Mouse (Mus musculus) midbrain, embryonic 13.5 days (tissue): ENCODE data around the gene Fchsd2. TPM values are rescaled to one million over a fixed set of nuclear protein-coding genes. Genes with fewer than 3 reads are reported as not detected.

Experiments
- ATAC-seq: fragments of 200-750 bp; cut with Nextera tagmentation; 2 replicates; pipeline ENCODE4 v1.8.0; 2017; ENCODE audit warnings: mild to moderate bottlenecking, moderate TSS enrichment, moderate library complexity
- H3K27ac ChIP-seq: fragments of 300-500 bp; sonication (generic); 2 replicates; pipeline ENCODE4 v1.5.1; 2015; ENCODE audit warnings: inconsistent platforms, mild to moderate bottlenecking, moderate library complexity
- H3K27me3 ChIP-seq: fragments of 300-500 bp; sonication (generic); 2 replicates; pipeline ENCODE4 v1.6.1; 2015; ENCODE audit warnings: mild to moderate bottlenecking, inconsistent platforms
- H3K36me3 ChIP-seq: fragments of 300-500 bp; sonication (generic); 2 replicates; pipeline ENCODE4 v1.6.1; 2015; ENCODE audit warnings: mild to moderate bottlenecking, inconsistent platforms
- H3K4me1 ChIP-seq: fragments of 300-500 bp; sonication (generic); replicated peaks from 2 replicates; pipeline ENCODE4 v1.6.1; 2015; ENCODE audit warnings: inconsistent platforms
- H3K4me2 ChIP-seq: fragments of 300-500 bp; sonication (generic); replicated peaks from 2 replicates; pipeline ENCODE4 v1.6.1; 2015; ENCODE audit warnings: moderate library complexity, mild to moderate bottlenecking, inconsistent platforms
- H3K4me3 ChIP-seq: fragments of 300-500 bp; sonication (generic); replicated peaks from 2 replicates; pipeline ENCODE4 v1.5.1; 2015; ENCODE audit warnings: mild to moderate bottlenecking, inconsistent platforms
- H3K9ac ChIP-seq: fragments of 300-500 bp; sonication (generic); replicated peaks from 2 replicates; pipeline ENCODE4 v1.6.1; 2015; ENCODE audit warnings: mild to moderate bottlenecking, inconsistent platforms
- H3K9me3 ChIP-seq: fragments of 300-500 bp; sonication (generic); 2 replicates; pipeline ENCODE4 v1.6.1; 2016; ENCODE audit warnings: mild to moderate bottlenecking, inconsistent platforms
- WGBS: fragments of 180-500 bp; shearing (Covaris S2); methylation state at CpG from one replicate; pipeline ENCODE4 v1.1.7; 2015; 5-methylcytosine and 5-hydroxymethylcytosine counted together
- polyA plus RNA-seq: library from polyadenylated mRNA; unstranded; fragments of >200 nt; fragmentation: Nextera tagmentation; extraction: Ambion mirVana; gene quantifications from 2 replicates; pipeline ENCODE4 v1.2.1, GENCODE M21; 2015

Fchsd2 gene
- polyA plus RNA-seq, 1 experiment from 2014 or later: 37.5 TPM

GRCm38 (mm10) chr7:101062246-101062645 is 30.4 kb upstream of the Fchsd2 start:
- H3K27ac ChIP-seq: no peak overlapping the region
- ATAC-seq: no peak
- H3K4me3 ChIP-seq: no peak overlapping the region
- no peaks in the 10 kb centered on the region for H3K9me3 ChIP-seq
- peaks cover 16% of the 10 kb centered on the region; the same call in 1 of the 2 replicates for H3K4me1 ChIP-seq
- H3K4me2 ChIP-seq: no peak overlapping the region
- H3K36me3 ChIP-seq: no peaks in the 10 kb centered on the region
- H3K9ac ChIP-seq: no peak overlapping the region
- peaks cover 3% of the 10 kb centered on the region; the same call in 1 of the 2 replicates for H3K27me3 ChIP-seq
- WGBS: 93% methylated on average over 6 of the region's 6 CpGs

- Histone ChIP-seq H3K4me1 (peaks cover 12% of the 10 kb centered on the region; the same call in 1 of the 2 replicates), H3K4me3 (no peak overlapping the region), H3K27ac (no peak overlapping the region), H3K9me3 (no peaks in the 10 kb centered on the region), H3K4me2 (no peak overlapping the region), H3K36me3 (no peaks in the 10 kb centered on the region), H3K27me3 (peaks cover 3% of the 10 kb centered on the region; the same call in 1 of the 2 replicates), H3K9ac (no peak overlapping the region)
- ATAC-seq: no peak
- 92% methylated on average over 10 of the region's 10 CpGs for WGBS
These were observed 29.1 kb upstream of the Fchsd2 start for GRCm38 (mm10) chr7:101063523-101063922.

GRCm38 (mm10) chr7:101064697-101065688 is 27.7 kb upstream of the Fchsd2 start:
- WGBS: 91% methylated on average over 7 of the region's 7 CpGs
- ATAC-seq: no peak

GRCm38 (mm10) chr7:101066009-101066408 is 26.7 kb upstream of the Fchsd2 start:
- 88% methylated on average over 5 of the region's 5 CpGs for WGBS
- ATAC-seq: no peak
- Histone ChIP-seq H3K27ac (no peak overlapping the region), H3K4me2 (no peak overlapping the region), H3K36me3 (no peaks in the 10 kb centered on the region), H3K4me3 (no peak overlapping the region), H3K9me3 (no peaks in the 10 kb centered on the region), H3K27me3 (peaks cover 3% of the 10 kb centered on the region; the same call in 1 of the 2 replicates), H3K4me1 (0 out of 2 replicates have a peak, but pooled peaks cover 6% of the 10 kb centered on the region), H3K9ac (no peak overlapping the region)

More at GRCm38 (mm10) chr7:101064697-101065688, 27.7 kb upstream of the Fchsd2 start:
- Histone ChIP-seq H3K27ac (no peak overlapping the region), H3K36me3 (no peaks in the 10 kb centered on the region), H3K9ac (no peak overlapping the region), H3K4me3 (no peak overlapping the region), H3K4me2 (no peak overlapping the region), H3K27me3 (peaks cover 3% of the 10 kb centered on the region; the same call in 1 of the 2 replicates), H3K4me1 (0 out of 2 replicates have a peak, but pooled peaks cover 6% of the 10 kb centered on the region), H3K9me3 (no peaks in the 10 kb centered on the region)

GRCm38 (mm10) chr7:101066650-101067346 is 25.9 kb upstream of the Fchsd2 start:
- no peak overlapping the region for H3K4me2 ChIP-seq
- 80% methylated on average over 3 of the region's 3 CpGs for WGBS
- ATAC-seq: no peak
- no peak overlapping the region for H3K4me3 ChIP-seq
- no peaks in the 10 kb centered on the region for H3K9me3 ChIP-seq
- no peak overlapping the region for H3K9ac ChIP-seq
- no peaks in the 10 kb centered on the region for H3K36me3 ChIP-seq
- peaks cover 3% of the 10 kb centered on the region; the same call in 1 of the 2 replicates for H3K27me3 ChIP-seq
- no peak overlapping the region for H3K27ac ChIP-seq
- H3K4me1 ChIP-seq: no peaks in the 10 kb centered on the region

GRCm38 (mm10) chr7:101067521-101067920 is 25.1 kb upstream of the Fchsd2 start:
- no peak for ATAC-seq
- Histone ChIP-seq H3K27me3 (no peaks in the 10 kb centered on the region), H3K4me1 (no peaks in the 10 kb centered on the region), H3K36me3 (no peaks in the 10 kb centered on the region), H3K27ac (no peak overlapping the region), H3K9me3 (no peaks in the 10 kb centered on the region), H3K4me3 (no peak overlapping the region), H3K4me2 (no peak overlapping the region), H3K9ac (no peak overlapping the region)
- 83% methylated on average over 2 of the region's 2 CpGs for WGBS

GRCm38 (mm10) chr7:101069271-101069670 is 23.4 kb upstream of the Fchsd2 start:
- WGBS: 82% methylated on average over 6 of the region's 6 CpGs
- H3K27me3 ChIP-seq: no peaks in the 10 kb centered on the region

GRCm38 (mm10) chr7:101070406-101070805 is 22.3 kb upstream of the Fchsd2 start:
- H3K4me2 ChIP-seq: no peak overlapping the region
- no peak overlapping the region for H3K4me3 ChIP-seq
- no peaks in the 10 kb centered on the region for H3K4me1 ChIP-seq
- WGBS: 47% methylated on average over 4 of the region's 4 CpGs
- H3K27me3 ChIP-seq: no peaks in the 10 kb centered on the region
- ATAC-seq: no peak
- H3K9ac ChIP-seq: no peak overlapping the region
- H3K9me3 ChIP-seq: no peaks in the 10 kb centered on the region
- H3K27ac ChIP-seq: no peak overlapping the region
- no peaks in the 10 kb centered on the region for H3K36me3 ChIP-seq

More at GRCm38 (mm10) chr7:101069271-101069670, 23.4 kb upstream of the Fchsd2 start:
- ATAC-seq: no peak
- no peak overlapping the region for H3K4me3 ChIP-seq
- no peaks in the 10 kb centered on the region for H3K9me3 ChIP-seq
- H3K4me1 ChIP-seq: no peaks in the 10 kb centered on the region
- no peaks in the 10 kb centered on the region for H3K36me3 ChIP-seq
- no peak overlapping the region for H3K9ac ChIP-seq
- H3K4me2 ChIP-seq: no peak overlapping the region
- no peak overlapping the region for H3K27ac ChIP-seq

GRCm38 (mm10) chr7:101071020-101071419 is 21.6 kb upstream of the Fchsd2 start:
- 55% methylated on average over 6 of the region's 6 CpGs for WGBS
- no peak for ATAC-seq

GRCm38 (mm10) chr7:101072123-101072740 is 20.4 kb upstream of the Fchsd2 start:
- WGBS: 84% methylated on average over 12 of the region's 12 CpGs
- no peak overlapping the region for H3K9ac ChIP-seq
- no peaks in the 10 kb centered on the region for H3K27me3 ChIP-seq
- no peak overlapping the region for H3K27ac ChIP-seq
- no peak overlapping the region for H3K4me3 ChIP-seq
- H3K4me2 ChIP-seq: no peak overlapping the region
- H3K4me1 ChIP-seq: no peaks in the 10 kb centered on the region
- no peak for ATAC-seq
- H3K9me3 ChIP-seq: no peaks in the 10 kb centered on the region
- H3K36me3 ChIP-seq: no peaks in the 10 kb centered on the region

More at GRCm38 (mm10) chr7:101071020-101071419, 21.6 kb upstream of the Fchsd2 start:
- no peaks in the 10 kb centered on the region for H3K9me3 ChIP-seq
- no peak overlapping the region for H3K27ac ChIP-seq
- no peaks in the 10 kb centered on the region for H3K27me3 ChIP-seq
- H3K4me1 ChIP-seq: no peaks in the 10 kb centered on the region
- no peak overlapping the region for H3K4me3 ChIP-seq
- H3K36me3 ChIP-seq: no peaks in the 10 kb centered on the region
- no peak overlapping the region for H3K9ac ChIP-seq
- no peak overlapping the region for H3K4me2 ChIP-seq

GRCm38 (mm10) chr7:101074170-101074767 is 18.4 kb upstream of the Fchsd2 start:
- 81% methylated on average over 8 of the region's 8 CpGs for WGBS
- no peaks in the 10 kb centered on the region for H3K36me3 ChIP-seq

More at GRCm38 (mm10) chr7:101074170-101074767, 18.4 kb upstream of the Fchsd2 start:
- Histone ChIP-seq H3K9me3 (no peaks in the 10 kb centered on the region), H3K4me2 (no peak overlapping the region), H3K27me3 (no peaks in the 10 kb centered on the region), H3K4me1 (no peaks in the 10 kb centered on the region), H3K27ac (no peak overlapping the region), H3K4me3 (no peak overlapping the region), H3K9ac (no peak overlapping the region)
- ATAC-seq: no peak
